Mouse (Mus musculus) subcutaneous adipose tissue, adult 2 months (tissue): ENCODE data around the gene Fmnl3. TPM values are rescaled to one million over a fixed set of nuclear protein-coding genes. Genes with fewer than 3 reads are reported as not detected.

Experiments used
- polyA plus RNA-seq: library from polyadenylated mRNA; depleted of rRNA; stranded (reverse); fragments of >200 nt; gene quantifications from 2 replicates; pipeline ENCODE4 v1.2.3, GENCODE M21; 2012; ENCODE audit warnings: low replicate concordance; rRNA removed

Fmnl3 gene
- polyA plus RNA-seq: 30.0 and 30.6 TPM in 2 replicates

DNA sequence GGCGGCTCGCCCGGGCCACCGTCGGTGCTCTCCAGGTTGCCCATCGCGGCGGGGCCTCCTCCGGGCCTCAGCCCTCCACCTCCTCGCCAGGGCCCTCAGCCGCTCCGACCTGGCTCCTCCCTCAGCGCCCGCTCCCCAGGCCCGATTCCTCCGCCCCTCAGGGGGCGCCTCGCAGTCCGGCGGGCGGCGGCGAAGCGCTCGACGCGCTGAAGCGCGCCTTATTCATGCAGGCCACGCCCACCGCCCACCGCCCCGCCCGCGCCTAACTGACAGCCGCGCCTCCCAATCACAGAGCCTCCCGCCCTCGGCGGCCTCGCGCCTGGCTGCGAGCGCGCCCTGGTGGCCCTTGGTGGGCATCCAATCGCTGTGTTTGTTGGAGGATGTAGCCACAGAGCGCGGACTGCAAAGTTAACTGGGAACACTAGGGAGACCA, at the start of gene Fmnl3:
Fmnl3 (minus strand) TSS at position 224 of the 433 bp plus-strand sequence.

DNA sequence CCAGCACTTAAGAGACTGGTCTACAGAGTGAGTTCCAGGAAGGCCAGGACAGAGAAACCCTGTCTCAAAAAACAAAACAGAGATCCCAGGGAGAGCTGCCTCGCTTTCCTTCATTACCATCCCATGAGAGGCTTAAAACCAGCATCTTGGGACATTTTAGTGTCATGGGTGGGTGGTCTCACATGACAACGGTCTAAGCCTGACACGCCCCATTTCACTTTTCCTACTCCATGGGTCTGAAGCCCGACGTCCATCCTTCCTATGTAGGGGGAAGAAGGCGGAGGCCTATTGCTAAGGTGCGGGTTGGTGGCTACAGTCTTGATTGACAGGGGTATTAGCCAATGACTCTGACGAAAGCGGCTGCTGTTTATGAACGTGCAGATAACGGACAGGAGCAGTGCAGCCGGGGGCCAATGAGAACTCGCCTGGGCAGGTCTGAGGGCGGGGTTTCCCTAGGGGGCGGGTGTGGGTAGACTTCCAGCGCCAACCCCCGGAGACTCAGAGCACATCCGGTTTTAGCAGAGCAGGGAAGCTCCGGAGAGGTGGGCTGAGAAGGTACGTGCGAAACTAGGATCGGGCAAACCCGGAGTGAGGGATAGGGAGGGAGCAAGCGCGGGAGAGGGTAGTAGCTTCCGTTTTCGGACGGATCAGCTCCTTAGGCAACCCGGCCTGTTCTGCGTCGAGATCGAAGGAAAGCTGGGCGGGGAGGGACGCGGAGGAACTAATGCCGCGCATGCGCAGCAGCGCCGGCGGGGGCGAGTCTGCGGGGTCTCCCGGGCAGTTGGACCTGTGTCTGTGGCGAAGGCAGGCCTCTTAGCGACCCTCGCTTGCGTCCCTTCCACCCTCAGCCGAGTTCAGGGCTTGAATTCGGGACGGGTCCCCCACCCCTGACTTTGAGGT, 22.5 kb upstream of the Fmnl3 start, which contains the start of gene Tmbim6:
Tmbim6 (plus strand) TSS at position 397 of the 900 bp plus-strand sequence.

DNA sequence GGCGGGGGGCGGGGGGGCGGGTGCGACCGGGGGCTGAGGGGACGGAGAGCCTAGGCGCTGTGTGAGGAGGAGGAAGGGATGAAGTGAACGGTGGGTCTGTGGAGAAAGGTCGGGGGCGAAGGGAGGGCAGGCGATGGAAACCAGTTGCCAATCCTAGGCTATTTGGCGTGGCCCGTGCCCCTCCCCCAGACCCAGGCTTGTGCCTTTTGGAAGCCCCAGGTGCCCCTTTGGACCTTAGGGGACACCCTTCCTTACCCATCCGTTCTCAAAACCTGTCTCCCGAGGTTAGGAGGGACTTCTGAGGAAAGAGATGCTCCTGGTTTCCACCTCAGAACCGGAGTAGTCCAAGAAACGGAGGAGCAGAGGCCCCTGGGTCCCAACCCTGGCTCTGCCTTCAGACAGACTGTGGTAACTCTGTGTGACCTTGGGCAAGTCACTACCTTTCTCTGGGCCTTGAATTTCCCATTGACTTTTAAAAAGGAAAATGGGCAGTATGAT, 74.7 kb downstream of the Fmnl3 start, which contains the start of gene Fam186b:
Fam186b (minus strand) TSS at position 405 of the 498 bp plus-strand sequence.

DNA sequence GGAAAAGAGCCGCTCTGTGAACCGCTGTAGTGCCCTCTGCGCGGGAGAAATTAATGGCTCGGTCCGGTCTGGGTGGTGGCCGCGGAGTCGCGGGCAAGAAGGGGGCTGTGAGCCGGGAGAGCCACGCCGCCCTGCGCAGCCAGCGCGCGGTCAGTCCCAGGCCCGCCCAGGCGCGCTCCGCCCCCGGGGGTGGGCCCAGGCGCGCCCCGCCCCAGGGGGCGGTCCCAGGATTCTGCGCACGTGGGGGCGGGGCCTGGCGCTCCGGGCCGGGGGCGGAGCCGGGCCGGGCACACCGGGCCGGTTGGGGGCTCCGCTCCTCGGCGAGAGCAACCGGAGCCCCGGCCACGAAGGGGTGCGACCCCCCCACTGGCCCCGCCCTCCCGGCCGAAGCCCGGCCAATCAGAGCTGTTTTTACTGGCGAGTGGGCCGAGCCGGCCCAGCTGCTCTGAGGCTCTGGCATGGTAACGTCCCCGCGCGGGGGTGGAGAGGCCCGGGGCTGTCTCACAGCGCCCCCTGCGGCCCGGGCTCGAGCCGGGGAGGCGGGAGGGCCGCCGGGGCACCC, 75.4 kb downstream of the Fmnl3 start, which contains the start of gene Prpf40b:
Prpf40b (plus strand) TSS at position 275 of the 562 bp plus-strand sequence.

Other genes starting within 250 kb of the Fmnl3 start
- gene Spats2, start 244.6 kb downstream of the Fmnl3 start, polyA plus RNA-seq: 11.6 and 20.1 TPM in 2 replicates
- 0.92 and 8.8 TPM in 2 replicates for gene Kcnh3, start 145.6 kb downstream of the Fmnl3 start, polyA plus RNA-seq
- gene Mcrs1, start 118.5 kb downstream of the Fmnl3 start, polyA plus RNA-seq: 62.7 and 98.6 TPM in 2 replicates
- gene Prpf40b, start 75.4 kb downstream of the Fmnl3 start, polyA plus RNA-seq: 55.3 and 112 TPM in 2 replicates
- gene Fam186b, start 74.6 kb downstream of the Fmnl3 start, polyA plus RNA-seq: 0.03 and 0.06 TPM in 2 replicates
- gene Tmbim6, start 22.4 kb upstream of the Fmnl3 start, polyA plus RNA-seq: 615 and 714 TPM in 2 replicates
- gene Nckap5l, start 87.3 kb upstream of the Fmnl3 start, polyA plus RNA-seq: 5.7 and 14.9 TPM in 2 replicates
- 3.3 and 5.1 TPM in 2 replicates for gene Bcdin3d, start 104.2 kb upstream of the Fmnl3 start, polyA plus RNA-seq
- gene Faim2, start 157.7 kb upstream of the Fmnl3 start, polyA plus RNA-seq: 0.43 and 1.4 TPM in 2 replicates
- 0.07 and 0.27 TPM in 2 replicates for gene Aqp2, start 208.6 kb upstream of the Fmnl3 start, polyA plus RNA-seq
- gene Aqp5, start 220.3 kb upstream of the Fmnl3 start, polyA plus RNA-seq: 0.87 and 21.0 TPM in 2 replicates
- gene Aqp6, start 230.9 kb upstream of the Fmnl3 start, polyA plus RNA-seq: not detected in 2 replicates